Mouse (Mus musculus) ES-E14 (cell line): ENCODE data around the gene Nrbp1.

Experiments used
- CHD2 ChIP-seq: IDR thresholded peaks from 2 replicates; pipeline ENCODE4 v1.6.1; 2014; ENCODE audit warnings: mild to moderate bottlenecking, low read depth, low read length, inconsistent platforms
- HCFC1 ChIP-seq: IDR thresholded peaks from 2 replicates; pipeline ENCODE4 v1.6.1; 2012; ENCODE audit warnings: low read length, inconsistent platforms, borderline replicate concordance; ENCODE audit not compliant: insufficient read depth
- MAFK ChIP-seq: IDR thresholded peaks from 2 replicates; pipeline ENCODE4 v1.6.1; 2014; ENCODE audit warnings: mild to moderate bottlenecking, low read depth, low read length, inconsistent platforms; ENCODE audit not compliant: insufficient read depth
- ZC3H11A ChIP-seq: IDR thresholded peaks from 2 replicates; pipeline ENCODE4 v1.6.1; 2012; ENCODE audit warnings: low read depth, mild to moderate bottlenecking, inconsistent platforms, low read length, borderline replicate concordance
- ZNF384 ChIP-seq: IDR thresholded peaks from 2 replicates; pipeline ENCODE4 v1.6.1; 2012; ENCODE audit warnings: low read depth, low read length, inconsistent platforms

DNA sequence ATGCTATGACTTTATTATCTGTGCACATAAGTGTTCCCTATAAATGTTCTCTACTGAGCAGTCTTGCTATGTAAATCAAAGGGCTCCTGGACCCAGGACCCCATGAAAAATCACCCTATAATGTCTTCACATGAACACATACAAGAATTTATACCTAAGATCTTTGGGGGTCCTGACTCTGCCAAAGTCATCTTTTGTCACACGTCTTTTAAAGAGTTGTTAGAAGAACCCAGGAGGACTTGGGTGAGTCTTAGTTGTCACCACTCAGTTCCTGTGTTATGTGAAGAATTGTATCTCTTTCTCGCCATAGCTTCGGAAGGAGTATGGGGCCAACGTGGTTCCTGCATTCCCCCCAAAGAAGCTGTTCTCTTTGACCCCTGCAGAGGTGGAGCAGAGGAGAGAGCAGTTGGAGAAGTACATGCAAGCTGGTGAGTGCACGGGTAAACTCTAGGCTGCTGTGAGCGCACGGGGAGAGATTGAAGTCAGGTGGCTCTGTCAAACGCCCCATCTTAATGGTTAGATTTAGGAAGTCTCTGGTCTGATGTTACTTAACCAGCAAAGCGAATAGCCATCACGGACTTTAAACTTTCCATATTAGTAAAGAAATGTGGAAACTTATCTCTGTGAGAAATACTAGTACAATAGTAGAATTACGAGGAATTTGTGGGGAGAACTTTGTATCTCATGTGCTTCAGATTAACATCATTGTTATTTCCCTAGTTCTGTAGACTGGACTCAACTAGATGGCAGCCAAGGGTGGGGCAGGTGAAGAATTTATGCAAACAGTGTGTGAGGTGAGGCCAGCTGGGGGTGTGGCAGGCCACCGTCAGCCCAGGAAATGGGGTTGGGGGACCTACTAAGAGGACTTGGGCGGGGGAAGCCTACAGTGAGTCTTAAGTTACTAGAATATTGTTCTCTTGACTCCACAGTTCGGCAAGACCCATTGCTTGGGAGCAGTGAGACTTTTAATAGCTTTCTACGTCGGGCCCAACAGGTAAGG is 45.9 kb upstream of the Nrbp1 start:
- TF ChIP-seq MAFK: no peak
- no peak for TF ChIP-seq CHD2
- no peak for TF ChIP-seq HCFC1
- no peak for TF ChIP-seq ZC3H11A
- TF ChIP-seq ZNF384: no peak
